Mouse (Mus musculus) mature B cell (primary cell): ENCODE measurements around the gene Slc47a2.

ENCODE experiments used
- in situ Hi-C: fragments of 300-500 bp; cut with MboI; formaldehyde crosslinking; loops from 2 replicates; pipeline ENCODE4 v1.14.3; 2019

Slc47a2 gene

GRCm38 (mm10) chr11:61283414-61284049 lies 59.1 kb downstream of the Slc47a2 start:
- in situ Hi-C loops, result no loop called here

GRCm38 (mm10) chr11:61278445-61279077 lies 64.1 kb downstream of the Slc47a2 start:
- in situ Hi-C loops, result no loop called here

GRCm38 (mm10) chr11:61277937-61278336 lies 64.7 kb downstream of the Slc47a2 start:
- in situ Hi-C loops, result no loop called here

- in situ Hi-C loops, result no loop called here
Observed at GRCm38 (mm10) chr11:61276482-61276881, 66.2 kb downstream of the Slc47a2 start.

DNA sequence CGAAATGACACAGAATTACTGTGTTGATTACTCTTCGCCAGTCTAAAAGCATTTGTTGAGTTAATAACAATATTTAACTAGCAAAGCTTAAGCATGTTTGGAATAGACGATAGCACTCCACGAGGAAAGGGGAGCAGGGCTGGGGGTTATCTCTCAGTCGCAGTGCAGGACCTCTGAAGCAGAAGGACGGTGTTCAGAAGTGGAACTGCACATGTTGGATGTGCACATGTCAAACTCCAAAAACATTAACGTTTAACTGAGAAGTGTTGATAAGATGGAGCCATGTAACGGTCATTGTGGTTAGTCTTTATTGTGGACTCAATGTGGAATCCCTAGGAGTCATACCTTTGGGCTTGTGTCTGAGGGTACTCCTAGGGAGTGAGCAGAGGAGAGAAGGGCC lies 67.6 kb downstream of the Slc47a2 start:
- in situ Hi-C loops, result no loop called here

GRCm38 (mm10) chr11:61274421-61274820 lies 68.2 kb downstream of the Slc47a2 start:
- in situ Hi-C loops, result no loop called here

DNA sequence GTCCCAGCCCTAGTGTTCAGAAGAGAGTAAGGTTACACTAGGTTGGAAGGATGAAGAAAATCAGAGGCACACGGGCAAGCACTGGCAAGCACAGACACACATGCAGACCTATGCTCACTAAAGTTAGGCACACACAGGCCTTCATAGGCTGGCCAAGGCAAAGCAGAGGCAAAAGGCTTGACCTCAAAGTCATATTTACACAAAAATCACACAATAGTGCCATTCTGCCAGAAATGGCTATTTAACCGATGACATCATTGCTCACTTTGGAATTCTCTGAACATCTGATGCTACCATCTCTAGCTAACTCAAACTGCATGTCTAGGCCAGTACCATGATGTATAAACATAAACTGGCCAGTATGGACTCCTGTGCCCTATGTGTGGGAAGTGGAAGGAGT lies 68.7 kb downstream of the Slc47a2 start:
- in situ Hi-C loops, result no loop called here

DNA sequence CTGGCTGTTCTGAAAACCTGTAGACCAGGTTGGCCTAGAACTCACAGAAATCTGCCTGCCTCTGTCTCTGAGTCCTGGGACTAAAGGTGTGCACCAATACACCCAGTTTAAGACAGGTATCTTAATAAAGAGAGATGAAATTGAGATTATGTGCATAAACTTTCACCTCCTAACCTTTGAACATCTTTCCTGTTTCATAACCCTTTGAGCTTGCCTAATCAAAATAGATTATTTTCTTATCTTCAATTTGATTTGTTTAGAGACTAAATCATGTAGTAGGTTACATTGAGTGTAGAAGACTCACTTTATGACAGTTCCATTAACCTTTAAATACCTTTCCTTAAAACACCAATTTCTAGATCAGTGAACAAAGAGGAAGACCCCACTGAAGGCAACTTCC lies 71.0 kb downstream of the Slc47a2 start:
- in situ Hi-C loops, result no loop called here

DNA sequence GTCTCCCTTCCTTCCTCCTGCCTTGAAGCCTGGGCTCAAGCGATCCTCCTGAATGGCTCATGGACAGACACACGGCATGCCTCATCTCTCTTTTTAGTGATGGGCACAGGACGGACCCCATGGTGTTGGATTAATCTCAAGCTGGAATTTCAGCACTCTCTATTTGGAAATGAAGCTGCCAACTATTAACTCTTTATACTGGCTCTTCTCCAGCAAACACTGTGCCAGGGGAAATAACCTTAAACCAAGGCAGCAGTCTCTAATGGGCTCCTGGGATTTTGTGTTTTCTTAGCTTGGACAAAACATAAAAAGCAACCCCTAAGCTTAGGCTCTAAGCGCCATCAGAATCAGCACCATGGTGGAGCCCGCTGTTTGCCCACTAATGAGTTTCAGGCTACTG lies 72.3 kb downstream of the Slc47a2 start:
- in situ Hi-C loops, result no loop called here

GRCm38 (mm10) chr11:61268626-61269349 lies 73.9 kb downstream of the Slc47a2 start:
- in situ Hi-C loops, result no loop called here

DNA sequence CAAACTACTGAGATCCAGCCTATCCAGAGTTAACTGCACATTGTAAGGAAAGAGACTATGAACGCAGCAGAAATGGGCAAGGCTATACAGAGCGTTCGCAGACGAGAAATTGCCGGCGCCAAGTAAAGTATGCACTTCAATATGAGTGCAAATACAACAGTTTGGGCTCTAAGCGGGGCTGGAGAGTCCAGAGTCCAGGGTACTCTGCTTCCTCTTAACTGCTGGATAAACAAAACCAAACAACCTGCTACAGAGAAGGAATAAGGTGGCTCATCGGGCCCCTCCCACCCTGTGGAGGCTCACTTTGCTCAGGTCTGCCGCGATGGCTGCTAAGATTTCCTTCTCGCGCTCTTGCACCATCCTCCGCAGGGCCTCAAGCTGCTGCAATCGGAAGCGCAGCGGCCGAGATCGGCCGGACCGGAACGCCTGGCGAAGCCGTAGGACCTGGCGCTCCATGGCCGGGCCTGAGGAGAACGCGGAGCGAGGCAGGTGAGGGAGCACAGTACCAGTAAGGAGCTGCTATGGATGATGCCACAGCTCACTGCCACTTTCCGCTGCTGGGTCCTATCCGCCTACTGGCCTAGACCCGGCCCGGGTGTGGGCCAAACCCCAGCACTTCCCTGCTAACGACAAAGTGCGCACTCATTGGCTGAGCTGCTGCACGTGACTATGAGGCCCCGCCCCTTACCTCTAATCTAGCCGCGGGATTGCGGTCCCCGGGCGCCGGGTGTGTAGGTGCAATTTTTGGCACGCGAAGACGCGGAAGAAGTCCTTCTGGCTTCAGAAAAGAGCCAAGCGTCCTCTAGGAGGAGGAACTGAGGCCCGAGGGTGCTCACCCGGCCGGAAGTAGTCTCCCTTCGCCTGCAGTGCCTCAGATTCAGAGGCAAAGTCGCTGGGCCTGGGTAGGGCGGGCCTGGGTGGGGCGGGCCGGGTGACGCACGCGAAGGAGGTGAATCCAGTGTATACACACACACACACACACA lies 75.8 kb downstream of the Slc47a2 start, which contains the start of gene Aldh3a2:
Gene Aldh3a2 (minus strand): TSS at position 914 of the 983 bp plus-strand sequence.
- in situ Hi-C loops, result no loop called here

- in situ Hi-C loops, result no loop called here
Observed at GRCm38 (mm10) chr11:61263841-61264240, 78.8 kb downstream of the Slc47a2 start.

- in situ Hi-C loops, result no loop called here
Observed at GRCm38 (mm10) chr11:61262516-61262915, 80.1 kb downstream of the Slc47a2 start.

DNA sequence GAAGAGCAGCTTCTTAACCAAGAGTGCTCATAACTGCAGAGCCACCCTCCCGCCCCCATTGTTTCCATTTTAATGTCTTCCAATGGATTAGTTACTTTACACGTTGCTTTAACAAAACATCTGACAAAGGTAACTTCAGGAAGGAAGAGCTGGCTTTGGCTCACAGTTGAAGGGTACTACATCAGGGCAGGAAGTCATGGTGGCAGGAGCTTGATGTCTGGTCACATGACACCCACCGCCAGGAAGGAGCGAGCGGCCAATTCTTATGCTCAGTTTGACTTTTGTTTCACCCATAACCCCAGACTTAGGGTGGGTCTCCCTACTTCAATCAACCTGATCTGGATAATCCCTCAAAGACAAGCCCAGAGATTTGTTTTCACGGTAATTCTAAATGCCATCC lies 83.6 kb downstream of the Slc47a2 start:
- in situ Hi-C loops, result no loop called here

GRCm38 (mm10) chr11:61252807-61253206 lies 89.9 kb downstream of the Slc47a2 start:
- in situ Hi-C loops, result no loop called here

- in situ Hi-C loops, result no loop called here
Observed at GRCm38 (mm10) chr11:61251741-61252140, 90.9 kb downstream of the Slc47a2 start.
